Mouse (Mus musculus): Measurements from ENCODE around the gene Abca8a. TPM values are rescaled to one million over a fixed set of nuclear protein-coding genes. Genes with fewer than 3 reads are reported as not detected.
"Not testable (repeated sequence)": the region's sequence is repeated elsewhere in the genome, so short reads cannot be mapped to it uniquely, and the experiment has no call there.

Gene Abca8a
- polyA plus RNA-seq, 1 experiment from 2014 or later = 3.9 TPM

DNA sequence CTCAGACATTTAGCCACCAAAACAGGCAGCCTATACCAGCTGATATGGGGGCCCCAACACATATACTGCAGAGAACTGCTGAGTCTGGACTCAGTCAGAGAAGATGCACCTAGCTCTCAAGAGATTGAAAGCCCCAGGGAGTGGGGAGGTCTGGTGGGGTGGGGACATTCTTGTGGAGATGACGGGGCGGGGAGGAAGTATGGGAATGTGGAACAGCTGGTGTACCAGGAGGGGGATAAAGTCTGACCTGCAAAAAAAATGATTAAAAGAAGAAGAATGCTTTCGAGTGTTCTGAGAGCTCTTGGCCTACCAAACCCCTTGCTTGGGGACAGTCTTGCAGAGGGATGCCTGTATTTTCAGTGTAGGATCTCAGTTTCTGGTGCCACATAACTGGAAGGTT is 42.1 kb downstream of the Abca8a start:
- Histone ChIP-seq H3K36me3 (no peaks in the 10 kb centered on the region), H3K4me1 (replicated peaks) (no peaks in the 10 kb centered on the region), H3K27ac (replicated peaks) (no peak overlapping the region), H3K4me3 (no peak overlapping the region), H3K27me3 (no peaks in the 10 kb centered on the region), H3K9ac (no peak overlapping the region), H3K4me2 (no peak overlapping the region), H3K9me3 (no peaks in the 10 kb centered on the region)
- WGBS = 79% methylated on average over 3 of the region's 3 CpGs
- ATAC-seq (ENCODE audit: low read depth) = no peak

DNA sequence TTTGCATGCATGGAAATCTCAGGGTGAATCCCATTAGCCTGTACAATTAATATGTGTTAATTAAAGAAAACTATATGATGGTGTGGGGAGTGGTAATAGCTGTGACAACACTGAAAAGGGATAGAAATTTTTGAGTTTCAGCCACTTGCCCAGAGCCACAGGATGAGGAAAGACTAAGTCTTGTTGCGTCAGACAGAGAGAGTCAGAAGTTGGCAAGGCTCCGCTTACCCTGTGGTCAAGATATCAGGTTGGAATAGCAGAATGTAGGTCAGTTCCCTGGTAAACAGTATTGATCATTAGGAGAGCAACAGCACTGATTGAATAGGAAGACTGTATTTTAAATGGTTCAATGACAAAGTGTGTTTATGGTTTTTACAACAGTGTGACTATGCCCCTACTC is 58.0 kb downstream of the Abca8a start:
- WGBS = 93% methylated on average over 2 of the region's 2 CpGs

DNA sequence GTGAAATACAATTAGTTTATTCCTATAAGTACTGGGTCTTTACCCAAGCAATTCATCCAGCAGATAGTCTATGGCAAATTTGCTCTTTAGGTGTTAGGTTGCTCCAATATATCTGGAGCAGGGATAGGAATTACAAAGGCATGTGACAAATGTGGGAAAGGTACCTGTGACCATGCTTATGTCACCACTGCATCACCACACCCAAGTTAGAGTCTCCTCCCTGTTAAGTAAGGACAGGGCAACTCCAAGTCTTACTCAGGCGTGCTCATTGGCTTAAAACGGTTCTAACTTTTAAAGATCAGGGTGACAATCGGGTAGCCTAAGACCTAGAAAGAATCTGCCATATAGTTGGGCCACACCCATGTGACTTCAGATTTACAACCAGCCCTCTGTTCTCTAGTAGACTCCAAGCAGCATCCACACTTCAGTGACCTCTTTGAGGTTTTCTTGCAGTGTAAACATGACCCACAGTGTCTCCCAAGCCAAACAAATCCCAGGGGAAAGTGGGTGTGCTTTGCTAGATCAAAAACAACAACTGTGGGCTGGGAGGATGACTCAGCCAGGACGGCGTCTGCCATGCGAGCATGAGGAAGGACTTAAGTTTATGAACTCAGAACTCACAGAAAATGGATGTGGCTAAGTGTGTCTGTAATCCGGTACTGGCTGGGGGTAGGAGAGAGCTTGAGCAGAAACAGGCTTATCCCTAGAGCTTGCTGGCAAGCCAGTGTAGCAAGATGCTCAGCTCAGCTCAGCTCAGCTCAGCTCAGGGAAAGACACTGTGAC is 66.7 kb downstream of the Abca8a start:
- H3K9ac ChIP-seq = no peak overlapping the region
- no peak overlapping the region for H3K4me2 ChIP-seq
- no peaks in the 10 kb centered on the region for H3K36me3 ChIP-seq
- no peak overlapping the region for H3K4me3 ChIP-seq
- no peaks in the 10 kb centered on the region for H3K9me3 ChIP-seq
- no peak for ATAC-seq (ENCODE audit: low read depth)
- H3K27me3 ChIP-seq = no peaks in the 10 kb centered on the region
- H3K27ac ChIP-seq (replicated peaks) = no peak overlapping the region
- H3K4me1 ChIP-seq (replicated peaks) = no peaks in the 10 kb centered on the region
- WGBS = 66% methylated on average over 7 of the region's 7 CpGs

More for the DNA sequence above, 58.0 kb downstream of the Abca8a start:
- no peak overlapping the region for H3K27ac ChIP-seq (replicated peaks)
- H3K4me3 ChIP-seq = no peak overlapping the region
- no peaks in the 10 kb centered on the region for H3K27me3 ChIP-seq
- H3K4me1 ChIP-seq (replicated peaks) = peaks cover 10% of the 10 kb centered on the region
- no peak for ATAC-seq (ENCODE audit: low read depth)
- H3K4me2 ChIP-seq = no peak overlapping the region
- H3K36me3 ChIP-seq = no peaks in the 10 kb centered on the region
- no peak overlapping the region for H3K9ac ChIP-seq
- no peaks in the 10 kb centered on the region for H3K9me3 ChIP-seq

DNA sequence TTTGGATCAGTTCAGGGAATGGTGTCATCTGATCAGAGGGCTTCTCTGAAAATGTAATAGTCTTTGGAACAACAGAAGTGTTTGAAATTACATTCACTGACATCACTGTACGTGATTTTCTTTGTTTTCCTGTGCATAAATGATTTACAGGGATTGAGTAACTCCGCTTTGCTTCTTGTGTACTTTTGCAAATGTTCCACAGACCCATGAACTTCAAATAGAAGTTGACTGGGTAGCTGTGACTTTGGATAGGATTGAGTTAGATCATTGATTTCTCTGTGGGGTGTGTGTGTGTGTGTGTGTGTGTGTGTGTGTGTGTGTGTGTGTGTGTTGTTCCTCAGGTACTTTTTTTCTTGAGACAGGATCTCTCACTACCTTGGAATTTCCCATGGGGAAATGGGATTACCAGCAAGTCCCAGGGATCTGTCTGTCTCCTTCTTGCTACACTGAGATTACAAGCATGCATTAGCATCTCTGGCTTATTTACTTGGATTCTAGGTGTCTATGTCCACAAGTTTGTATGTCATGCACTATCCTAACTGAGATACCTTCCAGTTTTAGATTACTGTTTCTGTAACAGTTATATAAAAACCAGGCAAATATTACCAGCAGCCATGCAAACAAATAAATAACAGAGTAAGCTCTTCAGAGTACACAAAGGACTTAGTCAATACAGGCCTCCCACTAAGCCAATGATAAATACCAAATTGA is 84.8 kb downstream of the Abca8a start:
- Histone ChIP-seq H3K4me3 (no peak overlapping the region), H3K27ac (replicated peaks) (no peak overlapping the region), H3K4me2 (no peak overlapping the region), H3K9ac (no peak overlapping the region), H3K4me1 (replicated peaks) (no peaks in the 10 kb centered on the region), H3K9me3 (no peaks in the 10 kb centered on the region), H3K36me3 (no peaks in the 10 kb centered on the region), H3K27me3 (no peaks in the 10 kb centered on the region)
- ATAC-seq (ENCODE audit: low read depth) = no peak
- 72% methylated on average over 2 of the region's 2 CpGs for WGBS

DNA sequence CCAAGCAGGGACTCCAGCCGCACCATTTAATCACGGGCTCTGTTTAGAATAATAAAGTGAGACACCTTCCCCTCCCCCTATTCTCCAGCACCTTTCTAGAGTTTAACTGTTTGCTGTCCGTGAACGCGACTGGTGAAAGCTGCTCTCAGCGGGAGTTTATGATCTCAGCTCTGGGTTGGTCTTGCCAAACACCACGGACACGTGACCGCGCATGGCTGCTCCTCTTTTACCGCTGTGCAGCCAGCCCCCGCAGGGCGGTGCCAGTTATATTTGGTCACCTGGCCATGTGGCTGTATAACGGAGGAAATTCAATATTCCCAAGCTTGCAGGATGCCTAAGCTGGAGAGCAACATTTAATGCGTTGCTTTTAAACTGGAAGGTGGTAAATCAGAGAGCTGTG is 100.2 kb downstream of the Abca8a start, which contains the start of gene Abca8b:
Gene Abca8b (minus strand): TSS at position 222 of the 400 bp plus-strand sequence.
- Histone ChIP-seq H3K4me2 (peak within 1 kb of the TSS; percentile 69), H3K27ac (replicated peaks) (peak within 1 kb of the TSS; percentile 52), H3K36me3 (no peaks in the 10 kb centered on the region), H3K27me3 (no peaks in the 10 kb centered on the region), H3K9ac (peak within 1 kb of the TSS; percentile 66), H3K4me1 (replicated peaks) (peaks cover 9% of the 10 kb centered on the region), H3K4me3 (peak within 1 kb of the TSS; percentile 48), H3K9me3 (no peaks in the 10 kb centered on the region)
- WGBS = under 1% methylated on average over 15 of the region's 15 CpGs
- ATAC-seq (ENCODE audit: low read depth) = peak; percentile 95

DNA sequence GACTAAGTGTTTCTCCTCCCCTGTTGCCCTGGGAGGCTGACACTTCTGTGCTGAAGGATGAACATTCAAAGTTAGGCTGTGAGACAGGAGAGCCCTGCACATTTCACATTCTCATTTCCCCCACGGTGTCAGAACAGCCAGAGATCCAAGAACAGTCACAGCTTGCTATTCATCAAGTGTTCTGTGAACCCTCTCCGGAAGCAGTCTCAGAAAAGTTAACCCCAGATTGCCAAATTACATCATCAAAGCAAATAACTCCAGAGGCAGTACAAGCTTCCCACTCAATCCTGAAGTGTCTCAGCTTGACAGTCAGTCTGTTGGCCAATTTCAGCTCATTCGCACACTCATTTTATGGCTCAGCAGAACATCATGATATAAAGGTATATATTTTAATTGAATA is 100.8 kb downstream of the Abca8a start:
- Histone ChIP-seq H3K27ac (replicated peaks) (no peak overlapping the region), H3K9me3 (no peaks in the 10 kb centered on the region), H3K4me1 (replicated peaks) (peaks cover 9% of the 10 kb centered on the region), H3K36me3 (no peaks in the 10 kb centered on the region), H3K4me3 (peak overlapping the region; percentile 48), H3K9ac (peak overlapping the region; percentile 66), H3K4me2 (peak overlapping the region; percentile 69), H3K27me3 (no peaks in the 10 kb centered on the region)
- 4% methylated on average over 3 of the region's 3 CpGs for WGBS
- peak; percentile 58 for ATAC-seq (ENCODE audit: low read depth)

DNA sequence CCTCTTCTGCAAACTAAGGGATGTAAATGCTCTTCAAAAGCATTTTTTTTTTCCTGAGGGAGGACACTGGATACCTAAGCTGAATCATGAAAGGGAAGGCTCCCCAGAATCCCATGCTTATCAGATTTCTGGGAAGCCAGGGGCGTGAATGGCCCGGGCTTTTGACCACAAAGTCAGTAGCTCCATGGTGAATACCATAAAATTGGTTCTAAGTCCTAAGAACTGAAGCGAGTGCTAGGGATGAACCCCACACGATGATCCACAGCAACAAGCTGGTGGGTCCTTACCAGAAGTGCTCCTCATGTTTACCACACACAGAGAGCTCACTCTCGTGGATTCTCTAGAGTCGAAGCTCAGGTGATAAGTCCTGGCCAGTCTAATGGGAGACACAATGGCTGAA is 101.8 kb downstream of the Abca8a start:
- H3K27ac ChIP-seq (replicated peaks) = no peak overlapping the region
- peak overlapping the region; percentile 69 for H3K4me2 ChIP-seq
- no peaks in the 10 kb centered on the region for H3K36me3 ChIP-seq
- no peak overlapping the region for H3K9ac ChIP-seq
- H3K4me3 ChIP-seq = no peak overlapping the region
- no peaks in the 10 kb centered on the region for H3K27me3 ChIP-seq
- ATAC-seq (ENCODE audit: low read depth) = no peak
- H3K9me3 ChIP-seq = no peaks in the 10 kb centered on the region
- 56% methylated on average over 6 of the region's 6 CpGs for WGBS
- H3K4me1 ChIP-seq (replicated peaks) = peaks cover 9% of the 10 kb centered on the region

DNA sequence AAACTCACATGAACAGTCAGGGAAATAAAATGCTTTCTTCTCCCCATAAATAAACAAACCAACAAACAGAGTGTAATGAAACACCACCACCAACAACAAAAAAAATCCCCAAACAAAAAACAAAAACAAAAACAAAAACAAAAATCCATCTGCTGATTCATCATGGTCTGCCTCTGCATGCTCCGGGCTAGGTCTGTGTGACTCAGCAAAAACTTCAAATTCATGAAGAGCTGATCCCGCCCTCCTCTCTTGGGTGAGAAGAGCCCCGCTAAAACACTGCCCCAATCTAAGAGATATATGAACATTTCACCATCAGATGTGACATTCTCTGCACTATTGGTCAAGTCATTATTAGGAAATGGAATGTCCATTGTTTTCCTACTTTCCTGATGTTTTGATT is 104.5 kb downstream of the Abca8a start:
- ATAC-seq (ENCODE audit: low read depth) = no peak
- Histone ChIP-seq H3K9me3 (no peaks in the 10 kb centered on the region), H3K27me3 (no peaks in the 10 kb centered on the region), H3K4me2 (no peak overlapping the region), H3K27ac (replicated peaks) (no peak overlapping the region), H3K4me3 (no peak overlapping the region), H3K36me3 (no peaks in the 10 kb centered on the region), H3K9ac (no peak overlapping the region), H3K4me1 (replicated peaks) (peaks cover 9% of the 10 kb centered on the region)
- WGBS = 83% methylated on average over 3 of the region's 3 CpGs

DNA sequence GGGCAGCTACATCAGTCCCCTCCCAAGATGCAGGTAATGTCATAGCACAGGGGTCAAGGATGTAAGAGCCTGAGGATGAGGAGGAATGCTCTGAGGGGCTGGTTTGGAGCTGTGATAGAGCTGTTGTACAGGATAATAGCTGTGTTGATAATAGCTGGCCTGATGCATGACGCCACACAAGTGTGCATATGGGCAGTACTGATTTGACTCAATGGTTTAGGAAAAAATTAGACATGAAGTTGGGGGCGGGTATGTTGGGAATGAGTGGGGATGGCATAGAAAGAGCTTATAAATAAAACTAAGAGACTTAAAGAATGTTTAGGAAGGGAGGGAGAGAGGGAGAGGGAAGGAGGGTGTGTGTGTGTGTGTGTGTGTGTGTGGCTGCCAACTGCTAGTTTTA is 105.5 kb downstream of the Abca8a start:
- H3K4me2 ChIP-seq = no peak overlapping the region
- no peak overlapping the region for H3K4me3 ChIP-seq
- no peak overlapping the region for H3K9ac ChIP-seq
- H3K9me3 ChIP-seq = no peaks in the 10 kb centered on the region
- no peak overlapping the region for H3K27ac ChIP-seq (replicated peaks)
- H3K27me3 ChIP-seq = no peaks in the 10 kb centered on the region
- WGBS = 82% methylated on average over 2 of the region's 2 CpGs
- H3K36me3 ChIP-seq = no peaks in the 10 kb centered on the region
- H3K4me1 ChIP-seq (replicated peaks) = peaks cover 5% of the 10 kb centered on the region
- no peak for ATAC-seq (ENCODE audit: low read depth)

DNA sequence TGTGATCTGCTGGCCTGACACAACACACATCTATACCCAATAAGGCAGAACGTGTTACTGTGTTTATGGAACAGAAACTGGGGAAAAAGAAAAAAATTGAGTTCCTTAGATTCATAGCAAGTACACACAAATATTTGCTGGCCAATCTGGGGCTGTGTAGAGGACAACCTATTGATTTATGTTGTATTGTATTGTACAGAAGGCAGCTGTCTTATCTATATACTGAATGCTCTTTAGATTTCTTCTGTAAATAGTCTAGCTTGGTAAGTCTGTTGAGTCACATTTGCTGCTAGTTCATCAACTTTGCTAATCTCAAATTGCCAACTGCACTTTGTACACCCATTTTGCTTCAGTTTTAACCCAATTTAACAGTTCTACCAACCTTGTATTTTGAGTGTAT is 107.6 kb downstream of the Abca8a start:
- no peak overlapping the region for H3K9ac ChIP-seq
- H3K4me3 ChIP-seq = no peak overlapping the region
- no peak overlapping the region for H3K4me2 ChIP-seq
- no peaks in the 10 kb centered on the region for H3K27me3 ChIP-seq
- no peaks in the 10 kb centered on the region for H3K4me1 ChIP-seq (replicated peaks)
- H3K9me3 ChIP-seq = no peaks in the 10 kb centered on the region
- H3K27ac ChIP-seq (replicated peaks) = no peak overlapping the region
- no peaks in the 10 kb centered on the region for H3K36me3 ChIP-seq
- 70% methylated on average over 1 of the region's 1 CpGs for WGBS
- no peak for ATAC-seq (ENCODE audit: low read depth)

DNA sequence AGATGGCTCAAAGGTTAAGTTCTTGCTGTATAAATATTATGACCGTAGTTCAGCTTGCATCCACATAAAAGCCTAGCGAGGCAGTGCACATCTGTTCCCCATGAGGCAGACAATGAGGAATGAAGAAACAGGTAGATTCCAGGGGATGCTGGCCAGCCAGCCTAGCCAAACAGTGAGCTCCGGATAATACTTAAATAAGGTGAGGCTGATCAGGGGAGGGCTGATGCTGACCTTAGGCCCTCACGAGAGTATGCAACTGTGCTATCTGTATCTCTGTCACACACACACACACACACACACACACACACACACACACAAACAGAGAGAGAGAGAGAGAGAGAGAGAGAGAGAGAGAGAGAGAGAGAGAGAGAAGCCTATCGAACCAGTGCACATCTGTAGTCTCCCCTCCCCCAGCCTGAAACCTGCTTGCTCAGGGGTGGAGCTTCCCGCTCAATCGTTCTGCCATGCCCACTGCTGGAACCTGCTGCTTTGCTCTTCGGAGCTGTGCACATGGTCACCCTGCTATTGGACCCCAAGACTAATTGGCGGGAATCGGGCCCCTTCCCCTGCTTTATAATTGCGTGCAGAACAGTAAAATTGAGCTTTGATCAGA is 108.2 kb downstream of the Abca8a start:
- not testable (repeated sequence) for H3K9ac ChIP-seq; H3K9me3 ChIP-seq; H3K27me3 ChIP-seq; H3K4me3 ChIP-seq; H3K36me3 ChIP-seq; H3K27ac ChIP-seq (replicated peaks); ATAC-seq (ENCODE audit: low read depth); H3K4me1 ChIP-seq (replicated peaks); H3K4me2 ChIP-seq
- WGBS = 47% methylated on average over 11 of the region's 11 CpGs

DNA sequence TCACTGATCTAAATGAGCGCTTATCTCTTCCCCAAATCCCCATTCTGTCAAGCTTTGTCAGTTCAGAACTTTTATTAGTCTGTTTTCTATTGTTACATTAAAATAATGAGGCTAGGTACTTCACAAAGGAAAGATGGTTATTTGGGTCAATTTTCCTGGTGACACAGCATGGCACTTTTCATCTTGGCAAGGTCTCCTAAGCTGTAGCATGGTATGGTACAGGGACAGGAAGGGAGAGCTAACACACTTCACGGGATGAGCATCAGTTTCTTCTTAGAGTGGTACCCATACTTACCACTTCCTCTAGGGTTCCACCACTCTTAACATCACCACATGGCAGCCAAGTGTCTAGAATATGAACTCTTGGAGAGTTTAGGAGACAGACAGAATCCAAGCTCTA is 113.9 kb downstream of the Abca8a start:
- Histone ChIP-seq H3K4me2 (no peak overlapping the region), H3K27ac (replicated peaks) (no peak overlapping the region), H3K27me3 (no peaks in the 10 kb centered on the region), H3K9ac (no peak overlapping the region), H3K36me3 (peaks cover 3% of the 10 kb centered on the region; the same call in 1 of the 2 replicates), H3K4me1 (replicated peaks) (no peaks in the 10 kb centered on the region), H3K4me3 (no peak overlapping the region), H3K9me3 (no peaks in the 10 kb centered on the region)
- 93% methylated on average over 2 of the region's 2 CpGs for WGBS
- ATAC-seq (ENCODE audit: low read depth) = no peak

All from neural tube, embryonic 13.5 days (tissue).